Mouse (Mus musculus) thymus, adult 2 months (tissue): ENCODE results near the gene Ccser2. TPM values are rescaled to one million over a fixed set of nuclear protein-coding genes. Genes with fewer than 3 reads are reported as not detected.

Experiments
- DNase-seq: peaks from one replicate; pipeline ENCODE4 v3.0.0; 2021
- H3K27ac ChIP-seq: fragments of 200-500 bp; 2 replicates; pipeline ENCODE4 v1.5.1; 2012; ENCODE audit warnings: low read length, control low read depth; ENCODE audit not compliant: control insufficient read depth, insufficient read depth
- H3K27me3 ChIP-seq: fragments of 200-500 bp; 2 replicates; pipeline ENCODE4 v1.6.1; 2012; ENCODE audit warnings: mild to moderate bottlenecking, low read length, moderate library complexity, mixed read lengths; ENCODE audit not compliant: control insufficient read depth, insufficient read depth
- H3K36me3 ChIP-seq: fragments of 200-500 bp; 2 replicates; pipeline ENCODE4 v1.6.1; 2012; ENCODE audit warnings: mild to moderate bottlenecking, low read length, moderate library complexity; ENCODE audit not compliant: control insufficient read depth, insufficient read depth
- H3K4me1 ChIP-seq: fragments of 200-500 bp; replicated peaks from 2 replicates; pipeline ENCODE4 v1.6.1; 2012; ENCODE audit warnings: low read length; ENCODE audit not compliant: control insufficient read depth, insufficient read depth
- H3K4me3 ChIP-seq: fragments of 200-500 bp; 2 replicates; pipeline ENCODE4 v1.5.1; 2012; ENCODE audit warnings: mild to moderate bottlenecking, low read length, control low read depth, moderate library complexity; ENCODE audit not compliant: control insufficient read depth, insufficient read depth
- CTCF ChIP-seq: fragments of 200-500 bp; IDR thresholded peaks from 2 replicates; pipeline ENCODE4 v1.5.1; 2012; ENCODE audit warnings: mild to moderate bottlenecking, control low read depth, low read length, moderate library complexity, borderline replicate concordance; ENCODE audit not compliant: control insufficient read depth, poor library complexity, insufficient read depth; ENCODE audit errors: extremely low read depth
- POLR2A ChIP-seq: fragments of 200-500 bp; IDR thresholded peaks from 2 replicates; pipeline ENCODE4 v1.6.1; 2012; ENCODE audit warnings: mild to moderate bottlenecking, low read length, control low read depth, moderate library complexity; ENCODE audit not compliant: control insufficient read depth, poor library complexity, insufficient read depth; ENCODE audit errors: extremely low read depth
- WGBS: fragments of 180-500 bp; shearing (Covaris S2); methylation state at CpG from one replicate; pipeline ENCODE4 v1.1.7; 2018; 5-methylcytosine and 5-hydroxymethylcytosine counted together
- polyA plus RNA-seq: library from polyadenylated mRNA; depleted of rRNA; stranded (reverse); fragments of >200 nt; gene quantifications from 2 replicates; pipeline ENCODE4 v1.2.3, GENCODE M21; 2012

The Ccser2 gene
- polyA plus RNA-seq, 1 experiment = 18.1 TPM

- H3K27ac ChIP-seq = no peak overlapping the region
- 89% methylated on average over 6 of the region's 6 CpGs for whole genome bisulfite sequencing
- no peak for DNase-seq
- no peaks in the 10 kb centered on the region for H3K36me3 ChIP-seq
- no peak for TF ChIP-seq CTCF
- TF ChIP-seq POLR2A = no peak
- H3K4me1 ChIP-seq = no peaks in the 10 kb centered on the region
- no peaks in the 10 kb centered on the region for H3K27me3 ChIP-seq
- H3K4me3 ChIP-seq = no peak overlapping the region
These were observed 56.8 kb downstream of the Ccser2 start for GRCm38 (mm10) chr14:36911738-36912137.

GRCm38 (mm10) chr14:36905809-36906522 lies 62.6 kb downstream of the Ccser2 start:
- no peak for TF ChIP-seq POLR2A
- TF ChIP-seq CTCF = no peak
- DNase-seq = no peak
- WGBS = 97% methylated on average over 11 of the region's 11 CpGs
- no peaks in the 10 kb centered on the region for H3K27me3 ChIP-seq
- H3K4me3 ChIP-seq = no peak overlapping the region
- no peaks in the 10 kb centered on the region for H3K36me3 ChIP-seq
- H3K27ac ChIP-seq = no peak overlapping the region
- no peaks in the 10 kb centered on the region for H3K4me1 ChIP-seq

- no peak overlapping the region for H3K4me3 ChIP-seq
- DNase-seq = no peak
- H3K27ac ChIP-seq = no peak overlapping the region
- TF ChIP-seq CTCF (no peak), POLR2A (no peak)
- peaks cover 5% of the 10 kb centered on the region for H3K36me3 ChIP-seq
- no peaks in the 10 kb centered on the region for H3K4me1 ChIP-seq
- H3K27me3 ChIP-seq = no peaks in the 10 kb centered on the region
- WGBS = 96% methylated on average over 1 of the region's 1 CpGs
These were observed 64.4 kb downstream of the Ccser2 start for GRCm38 (mm10) chr14:36904206-36904605.

- Histone ChIP-seq H3K27me3 (no peaks in the 10 kb centered on the region), H3K4me3 (no peak overlapping the region), H3K27ac (no peak overlapping the region), H3K36me3 (peaks cover 5% of the 10 kb centered on the region), H3K4me1 (no peaks in the 10 kb centered on the region)
- DNase-seq = no peak
- TF ChIP-seq CTCF (no peak), POLR2A (no peak)
These were observed 67.7 kb downstream of the Ccser2 start for GRCm38 (mm10) chr14:36900883-36901282.

GRCm38 (mm10) chr14:36894701-36895100 lies 73.9 kb downstream of the Ccser2 start:
- TF ChIP-seq POLR2A (no peak), CTCF (no peak)
- Histone ChIP-seq H3K27me3 (no peaks in the 10 kb centered on the region), H3K36me3 (no peaks in the 10 kb centered on the region; the same call in 1 of the 2 replicates), H3K27ac (no peak overlapping the region), H3K4me3 (no peak overlapping the region), H3K4me1 (no peaks in the 10 kb centered on the region)
- no peak for DNase-seq
- WGBS = 100% methylated on average over 3 of the region's 3 CpGs

- no peaks in the 10 kb centered on the region for H3K27me3 ChIP-seq
- no peaks in the 10 kb centered on the region; the same call in 1 of the 2 replicates for H3K36me3 ChIP-seq
- no peak overlapping the region for H3K27ac ChIP-seq
- no peak for DNase-seq
- TF ChIP-seq CTCF (no peak), POLR2A (no peak)
- WGBS = 94% methylated on average over 2 of the region's 2 CpGs
- H3K4me1 ChIP-seq = no peaks in the 10 kb centered on the region
- no peak overlapping the region for H3K4me3 ChIP-seq
These were observed 75.7 kb downstream of the Ccser2 start for GRCm38 (mm10) chr14:36892762-36893358.
